Mouse (Mus musculus): ENCODE data around the gene Ccdc106.
"Not testable (repeated sequence)": the region's sequence is repeated elsewhere in the genome, so short reads cannot be mapped to it uniquely, and the experiment has no call there.

DNA sequence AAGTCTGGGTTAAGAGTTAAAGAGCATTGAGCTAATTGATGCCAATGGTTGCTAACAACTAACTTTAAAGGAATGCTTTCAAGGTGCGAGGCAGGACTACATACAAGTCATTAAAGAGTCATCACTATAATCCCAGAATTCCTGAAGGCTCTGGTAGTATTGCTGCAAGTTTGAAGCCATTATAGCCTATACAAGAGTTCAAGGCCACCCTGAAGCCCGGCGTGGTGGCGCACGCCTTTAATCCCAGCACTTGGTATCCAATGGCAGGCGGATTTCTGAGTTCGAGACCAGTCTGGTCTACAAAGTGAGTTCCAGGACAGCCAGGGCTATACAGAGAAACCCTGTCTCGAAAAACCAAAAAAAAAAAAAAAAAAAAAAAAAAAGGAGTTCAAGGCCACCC lies 777 bp upstream of the Ccdc106 start:
- TF ChIP-seq CTCF (IDR thresholded peaks at IDR 0.05; ENCODE audit: borderline replicate concordance, insufficient read depth, low read depth, low read length); POLR2A (IDR thresholded peaks at IDR 0.05; ENCODE audit: borderline replicate concordance, insufficient read depth, low read length): not testable (repeated sequence)

All from cerebellum, adult 2 months (tissue).